ENCODE assay signal across 8 mouse cellular contexts in the genomic region with DNA sequence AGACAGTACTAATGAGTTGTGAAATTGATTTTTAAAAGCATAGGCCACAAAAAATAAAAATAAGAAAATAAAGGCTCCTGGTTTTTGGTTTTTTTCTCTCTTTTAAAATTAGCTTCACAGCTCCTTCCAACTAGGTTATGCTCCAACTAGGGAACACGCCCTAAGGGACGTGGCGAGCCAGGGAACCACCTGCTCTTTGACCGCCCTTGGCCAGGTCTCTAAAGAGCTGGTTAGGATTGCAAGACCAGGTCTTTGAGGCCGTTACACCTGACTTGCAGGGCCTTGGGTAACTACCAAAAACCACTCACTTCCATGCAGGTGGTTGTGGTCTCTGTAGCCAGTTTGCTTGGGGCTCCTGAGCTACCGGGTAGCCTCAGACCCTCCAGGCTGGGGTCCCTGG. TPM values are rescaled to one million over a fixed set of nuclear protein-coding genes. Genes with fewer than 3 reads are reported as not detected.
DNase-seq lines count a peak whose midpoint lies in the region; ATAC-seq lines count a peak whose summit lies in the region.

No protein-coding gene starts in this region.

- ATAC-seq in heart, embryonic 13.5 days (ENCODE audit: extremely low read depth, insufficient number of reproducible peaks, low FRiP score, low TSS enrichment) = no peak
- no peak for ATAC-seq in embryonic facial prominence, embryonic 14.5 days (ENCODE audit: low read depth)
- peak; percentile 3; the same call in 1 of the 2 replicates for ATAC-seq in midbrain, embryonic 14.5 days (ENCODE audit: low FRiP score, low TSS enrichment)

- H3K27me3 ChIP-seq in heart, embryonic 13.5 days (replicated peaks) = no peaks in the 10 kb centered on the region
- H3K27me3 ChIP-seq in embryonic facial prominence, embryonic 14.5 days (replicated peaks; ENCODE audit: control insufficient read depth, insufficient read depth, low read length) = no peaks in the 10 kb centered on the region
- no peaks in the 10 kb centered on the region for H3K27me3 ChIP-seq in midbrain, embryonic 14.5 days (ENCODE audit: control insufficient read depth, insufficient read depth, low read length)

- WGBS in heart, embryonic 13.5 days = 86% methylated on average over 6 of the region's 6 CpGs
- WGBS in embryonic facial prominence, embryonic 14.5 days = 77% methylated on average over 6 of the region's 6 CpGs
- WGBS in midbrain, embryonic 14.5 days = 86% methylated on average over 6 of the region's 6 CpGs

- no peak for DNase-seq in heart, postnatal 10 days
- no peak for DNase-seq in embryonic facial prominence, embryonic 14.5 days (ENCODE audit: low spot score)
- peak; percentile 91 for DNase-seq in kidney, adult 9 months
- DNase-seq in midbrain, embryonic 14.5 days = no peak
- no peak for DNase-seq in layer of hippocampus, adult 8-10 months (ENCODE audit: low spot score in 2 of 2)
- no peak for DNase-seq in T-cell, adult 2 months (ENCODE audit: low spot score)
- no peak for DNase-seq in left cerebral cortex, adult 9 months (ENCODE audit: low spot score in 2 of 2)

- peak overlapping the region; percentile 74 for H3K4me2 ChIP-seq in heart, embryonic 13.5 days
- peak overlapping the region; percentile 56 for H3K4me2 ChIP-seq in embryonic facial prominence, embryonic 14.5 days (ENCODE audit: low read depth, low read length)
- peak overlapping the region; percentile 74 for H3K4me2 ChIP-seq in midbrain, embryonic 14.5 days (ENCODE audit: low read length)

- peak overlapping the region; percentile 77 for H3K9ac ChIP-seq in heart, embryonic 13.5 days
- peak overlapping the region; percentile 32 for H3K9ac ChIP-seq in embryonic facial prominence, embryonic 14.5 days (ENCODE audit: low read depth, low read length)
- peak overlapping the region; percentile 37; the same call in 1 of the 2 replicates for H3K9ac ChIP-seq in midbrain, embryonic 14.5 days (replicated peaks; ENCODE audit: low read length)

- intact Hi-C loops in heart, postnatal 10 days (cut with DNase I) = loop anchor here (2.0 kb wide), 1 partner anchor 19 kb away; no protein-coding TSS in a partner anchor

- H3K9me3 ChIP-seq in heart, embryonic 13.5 days = no peaks in the 10 kb centered on the region
- H3K9me3 ChIP-seq in embryonic facial prominence, embryonic 14.5 days (ENCODE audit: control insufficient read depth, low read length) = no peaks in the 10 kb centered on the region
- H3K9me3 ChIP-seq in midbrain, embryonic 14.5 days (ENCODE audit: control insufficient read depth, low read length) = no peaks in the 10 kb centered on the region

- H3K36me3 ChIP-seq in heart, embryonic 13.5 days = no peaks in the 10 kb centered on the region
- no peaks in the 10 kb centered on the region for H3K36me3 ChIP-seq in embryonic facial prominence, embryonic 14.5 days (ENCODE audit: control insufficient read depth, insufficient read depth, low read length)
- no peaks in the 10 kb centered on the region for H3K36me3 ChIP-seq in midbrain, embryonic 14.5 days (ENCODE audit: control insufficient read depth, insufficient read depth, low read length)

- H3K27ac ChIP-seq in heart, embryonic 13.5 days (replicated peaks) = peak overlapping the region; percentile 58
- no peak overlapping the region; the same call in 1 of the 2 replicates for H3K27ac ChIP-seq in embryonic facial prominence, embryonic 14.5 days (replicated peaks; ENCODE audit: low read depth, low read length)
- H3K27ac ChIP-seq in midbrain, embryonic 14.5 days (replicated peaks; ENCODE audit: low read depth, low read length) = 0 out of 2 replicates have a peak overlapping the region, but pooled peaks have one; percentile 42

- peaks cover 39% of the 10 kb centered on the region for H3K4me1 ChIP-seq in heart, embryonic 13.5 days
- H3K4me1 ChIP-seq in embryonic facial prominence, embryonic 14.5 days (ENCODE audit: control insufficient read depth, insufficient read depth, low read length) = peaks cover 27% of the 10 kb centered on the region
- H3K4me1 ChIP-seq in midbrain, embryonic 14.5 days (ENCODE audit: control insufficient read depth, insufficient read depth, low read length) = peaks cover 32% of the 10 kb centered on the region

- peak overlapping the region; percentile 92 for H3K4me3 ChIP-seq in heart, embryonic 13.5 days
- peak overlapping the region; percentile 81 for H3K4me3 ChIP-seq in embryonic facial prominence, embryonic 14.5 days (ENCODE audit: low read depth, low read length)
- H3K4me3 ChIP-seq in midbrain, embryonic 14.5 days (replicated peaks; ENCODE audit: low read depth, low read length) = peak overlapping the region; percentile 81

RNA-seq across cellular contexts. Expression of a gene that starts 0.7 kb away (rescaled TPM):
- polyA plus RNA-seq in heart, embryonic 13.5 days (2015; fragmentation: Nextera tagmentation; extraction: Ambion mirVana) = 248 and 251 TPM in 2 replicates
- total RNA-seq in heart, postnatal 10 days (2021) = 100 to 1,000 TPM; 225 to 229 TPM
- polyA plus RNA-seq in embryonic facial prominence, embryonic 14.5 days (2014; fragmentation: Nextera tagmentation; extraction: Ambion mirVana) = 300 and 310 TPM in 2 replicates
- 233 and 255 TPM in 2 replicates for polyA plus RNA-seq in midbrain, embryonic 14.5 days (2014; fragmentation: Nextera tagmentation; extraction: Ambion mirVana)
- 100 to 1,000 TPM; 349 to 403 (median 360) TPM for total RNA-seq in layer of hippocampus, adult 8-10 months (2022)

RNA-seq across cellular contexts. Expression of a gene that starts 21.7 kb away (rescaled TPM):
- 12.9 and 13.0 TPM in 2 replicates for polyA plus RNA-seq in heart, embryonic 13.5 days (2015; fragmentation: Nextera tagmentation; extraction: Ambion mirVana)
- total RNA-seq in heart, postnatal 10 days (2021) = 10 to 100 TPM; 40.3 to 43.0 TPM
- 18.5 and 21.5 TPM in 2 replicates for polyA plus RNA-seq in embryonic facial prominence, embryonic 14.5 days (2014; fragmentation: Nextera tagmentation; extraction: Ambion mirVana)
- 6.1 and 7.5 TPM in 2 replicates for polyA plus RNA-seq in midbrain, embryonic 14.5 days (2014; fragmentation: Nextera tagmentation; extraction: Ambion mirVana)
- 10 to 100 TPM in 3 of 4 experiments, 1 to 10 TPM in 1; 8.9 to 19.6 (median 14.1) TPM for total RNA-seq in layer of hippocampus, adult 8-10 months (2022)
